Comparison of ENCODE assay signal across 35 mouse cellular contexts in the genomic region with DNA sequence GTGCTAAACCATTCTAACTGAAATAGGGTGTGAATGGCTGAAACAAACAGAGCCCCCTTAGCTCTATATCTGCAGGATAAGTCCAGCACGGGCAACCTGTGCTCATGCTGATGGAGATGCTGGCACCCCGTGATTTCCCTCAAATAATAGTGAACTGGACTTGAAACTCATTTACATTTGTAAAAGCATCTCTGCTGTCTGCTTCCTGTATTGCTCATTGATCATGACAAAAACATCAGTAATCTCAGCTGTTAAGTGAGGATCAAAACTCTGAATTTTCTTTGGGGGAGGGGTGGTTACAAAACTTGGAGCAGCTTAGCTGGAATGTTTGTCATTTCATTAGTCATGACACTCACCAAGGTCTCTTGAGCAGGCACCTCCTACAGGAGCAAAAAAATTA.
"Had no signal": no experiment of that assay in that cellular context is flagged by ENCODE, and none has a peak within 500 bp of the region (broad histone marks: within the 10 kb centered on the region; RNA-seq: fewer than 3 reads in every experiment).

No protein-coding gene starts in this region.

- H3K36me3 ChIP-seq: intestine, embryonic 15.5 days; kidney, embryonic 15.5 days had no signal

- ATAC-seq: hindbrain, embryonic 16.5 days; hindbrain, postnatal 0 days; inflammation-experienced regulatory T-cells, adult 6 months; intestine, embryonic 15.5 days; intestine, embryonic 16.5 days; intestine, postnatal 0 days had no signal

- H3K27ac ChIP-seq: heart, embryonic 10.5 days; heart, embryonic 13.5 days; heart, embryonic 15.5 days; hindbrain, embryonic 10.5 days; hindbrain, embryonic 12.5 days; hindbrain, embryonic 13.5 days; hindbrain, embryonic 14.5 days; hindbrain, embryonic 15.5 days; hindbrain, postnatal 0 days; intestine, embryonic 15.5 days; kidney, embryonic 15.5 days; kidney, postnatal 0 days; left cerebral cortex, adult 2 months had no signal

- H3K9ac ChIP-seq: heart, embryonic 12.5 days; heart, embryonic 13.5 days; heart, embryonic 15.5 days; hindbrain, embryonic 12.5 days; hindbrain, embryonic 13.5 days; hindbrain, embryonic 14.5 days; hindbrain, embryonic 15.5 days; intestine, embryonic 15.5 days; kidney, embryonic 15.5 days had no signal

- H3K9me3 ChIP-seq: heart, embryonic 10.5 days; heart, embryonic 12.5 days; heart, embryonic 13.5 days; heart, embryonic 15.5 days; hindbrain, embryonic 10.5 days; hindbrain, embryonic 12.5 days; hindbrain, embryonic 13.5 days; hindbrain, embryonic 15.5 days; intestine, embryonic 15.5 days; kidney, embryonic 15.5 days had no signal

- H3K4me1 ChIP-seq: heart, embryonic 10.5 days; heart, embryonic 12.5 days; hindbrain, embryonic 10.5 days; hindbrain, embryonic 12.5 days; hindbrain, embryonic 13.5 days; hindbrain, embryonic 15.5 days; intestine, embryonic 15.5 days; kidney, embryonic 15.5 days had no signal

- H3K4me2 ChIP-seq: heart, embryonic 11.5 days; heart, embryonic 12.5 days; heart, embryonic 13.5 days; heart, embryonic 15.5 days; hindbrain, embryonic 12.5 days; hindbrain, embryonic 13.5 days; hindbrain, embryonic 14.5 days; hindbrain, embryonic 15.5 days; intestine, embryonic 15.5 days; kidney, embryonic 15.5 days had no signal

- DNase-seq: heart, postnatal 10 days; heart, postnatal 14 days; heart, postnatal 36 days; heart, postnatal 4 days; kidney, adult 11 months; kidney, adult 18-20 months; kidney, adult 2 months; kidney, adult 8-10 months; kidney, adult 9 months; kidney, postnatal 10 days; kidney, postnatal 14 days; kidney, postnatal 25 days; kidney, postnatal 36 days; kidney, postnatal 4 days; layer of hippocampus, adult 9-11 months; layer of hippocampus, postnatal 36 days had no signal

- H3K27me3 ChIP-seq: heart, embryonic 12.5 days; heart, embryonic 13.5 days; heart, embryonic 15.5 days; hindbrain, embryonic 12.5 days; hindbrain, embryonic 13.5 days; hindbrain, embryonic 15.5 days; intestine, embryonic 15.5 days; kidney, embryonic 15.5 days had no signal

- H3K4me3 ChIP-seq: heart, embryonic 10.5 days; heart, embryonic 12.5 days; heart, embryonic 13.5 days; heart, embryonic 15.5 days; hindbrain, embryonic 10.5 days; hindbrain, embryonic 12.5 days; hindbrain, embryonic 13.5 days; hindbrain, embryonic 15.5 days; intestine, embryonic 15.5 days; kidney, embryonic 15.5 days; left cerebral cortex, adult 2 months had no signal
